Mouse (Mus musculus) MEL (cell line): ENCODE measurements around the gene Trpm8. TPM values are rescaled to one million over a fixed set of nuclear protein-coding genes. Genes with fewer than 3 reads are reported as not detected.

Experiments used
- DNase-seq: peaks from one replicate; pipeline ENCODE4 v3.0.0; 2011; ENCODE audit warnings: low read depth, low spot score
- H3K27ac ChIP-seq: 2 replicates; pipeline ENCODE4 v1.5.1; 2012; ENCODE audit warnings: low read depth, mild to moderate bottlenecking, control low read depth, low read length, moderate library complexity; ENCODE audit not compliant: control insufficient read depth
- H3K27me3 ChIP-seq, 2 experiments: fragments of 150-350 bp in 1 of 2; sonication (generic) in 1 of 2; 2 replicates each; pipeline ENCODE4 v1.6.1; 2012; ENCODE audit warnings: low read length in 2 of 2, mild to moderate bottlenecking in 2 of 2, improper control_type of control experiment in 1 of 2, moderate library complexity in 1 of 2; ENCODE audit not compliant: insufficient read depth in 2 of 2, control insufficient read depth in 1 of 2
- H3K36me3 ChIP-seq, 2 experiments: 2 replicates each; pipeline ENCODE4 v1.6.1; 2012 to 2014; ENCODE audit warnings: low read length in 2 of 2, improper control_type of control experiment in 1 of 2, inconsistent platforms in 1 of 2, mild to moderate bottlenecking in 1 of 2; ENCODE audit not compliant: insufficient read depth in 2 of 2, control insufficient read depth in 1 of 2
- H3K4me1 ChIP-seq, 2 experiments: fragments of 150-350 bp in 1 of 2; sonication (generic) in 1 of 2; 2 replicates each; pipeline ENCODE4 v1.6.1; 2012; ENCODE audit warnings: low read length in 2 of 2, improper control_type of control experiment in 1 of 2, mild to moderate bottlenecking in 1 of 2; ENCODE audit not compliant: insufficient read depth in 2 of 2, control insufficient read depth in 1 of 2
- H3K4me3 ChIP-seq, 2 experiments: fragments of 150-350 bp in 1 of 2; sonication (generic) in 1 of 2; 2 replicates each; pipeline ENCODE4 v1.5.1; 2012; ENCODE audit warnings: low read depth in 2 of 2, low read length in 2 of 2, mild to moderate bottlenecking in 2 of 2, moderate library complexity in 2 of 2, control low read depth in 1 of 2, improper control_type of control experiment in 1 of 2; ENCODE audit not compliant: control insufficient read depth in 1 of 2, insufficient read depth in 1 of 2
- H3K79me2 ChIP-seq: 2 replicates; pipeline ENCODE4 v1.6.1; 2012; ENCODE audit warnings: mild to moderate bottlenecking, low read length, moderate library complexity; ENCODE audit not compliant: control insufficient read depth, poor library complexity, insufficient read depth
- H3K9ac ChIP-seq: 2 replicates; pipeline ENCODE4 v1.6.1; 2012; ENCODE audit warnings: low read depth, mild to moderate bottlenecking, control low read depth, low read length, moderate library complexity; ENCODE audit not compliant: control insufficient read depth, poor library complexity, severe bottlenecking
- H3K9me3 ChIP-seq: fragments of 150-350 bp; sonication (generic); replicated peaks from 2 replicates; pipeline ENCODE4 v1.6.1; 2012; ENCODE audit warnings: mild to moderate bottlenecking, low read length, improper control_type of control experiment, moderate library complexity; ENCODE audit not compliant: insufficient read depth
- BHLHE40 ChIP-seq: IDR thresholded peaks from 2 replicates; pipeline ENCODE4 v1.6.1; 2012; ENCODE audit warnings: low read depth, mild to moderate bottlenecking, inconsistent platforms, low read length, improper control_type of control experiment, borderline replicate concordance
- CHD2 ChIP-seq: IDR thresholded peaks from 2 replicates; pipeline ENCODE4 v1.6.1; 2011; ENCODE audit warnings: low read length, improper control_type of control experiment
- CTCF ChIP-seq, 3 experiments: IDR thresholded peaks in 2 of 3; conservative IDR thresholded peaks in 1 of 3; 2 replicates each; pipeline ENCODE4 v1.5.1; 2011 to 2012; ENCODE audit warnings: low read length in 3 of 3, low read depth in 2 of 3, mild to moderate bottlenecking in 2 of 3, improper control_type of control experiment in 1 of 3, inconsistent platforms in 1 of 3, mixed read lengths in 1 of 3, moderate library complexity in 1 of 3; ENCODE audit not compliant: control insufficient read depth in 1 of 3, insufficient read depth in 1 of 3, poor library complexity in 1 of 3, severe bottlenecking in 1 of 3
- EP300 ChIP-seq, 2 experiments: IDR thresholded peaks; 2 replicates each; pipeline ENCODE4 v1.6.1; 2011; ENCODE audit warnings: improper control_type of control experiment in 2 of 2, low read length in 2 of 2, low read depth in 1 of 2, mild to moderate bottlenecking in 1 of 2
- ETS1 ChIP-seq: IDR thresholded peaks from 2 replicates; pipeline ENCODE4 v1.6.1; 2012; ENCODE audit warnings: low read depth, mild to moderate bottlenecking, inconsistent platforms, low read length, improper control_type of control experiment, moderate library complexity
- GABPA ChIP-seq: IDR thresholded peaks from 2 replicates; pipeline ENCODE4 v1.6.1; 2012; ENCODE audit warnings: low read depth, mild to moderate bottlenecking, inconsistent platforms, low read length, improper control_type of control experiment, moderate library complexity
- GATA1 ChIP-seq: IDR thresholded peaks from 2 replicates; pipeline ENCODE4 v1.6.1; 2011; ENCODE audit warnings: low read depth, low read length, improper control_type of control experiment
- HCFC1 ChIP-seq: IDR thresholded peaks from 2 replicates; pipeline ENCODE4 v1.6.1; 2012; ENCODE audit warnings: low read depth, mild to moderate bottlenecking, inconsistent platforms, low read length, improper control_type of control experiment, moderate library complexity
- JUND ChIP-seq: IDR thresholded peaks from 2 replicates; pipeline ENCODE4 v1.6.1; 2011; ENCODE audit warnings: low read depth, mild to moderate bottlenecking, improper control_type of control experiment, low read length
- KAT2A ChIP-seq: conservative IDR thresholded peaks from 2 replicates; pipeline ENCODE4 v1.6.1; 2012; ENCODE audit warnings: low read depth, low read length, improper control_type of control experiment, inconsistent platforms
- MEF2A ChIP-seq: IDR thresholded peaks from 2 replicates; pipeline ENCODE4 v1.6.1; 2014; ENCODE audit warnings: low read depth, mild to moderate bottlenecking, inconsistent platforms, low read length, improper control_type of control experiment; ENCODE audit not compliant: poor library complexity, insufficient replicate concordance, severe bottlenecking; ENCODE audit errors: extremely low read depth
- MXI1 ChIP-seq: IDR thresholded peaks from 2 replicates; pipeline ENCODE4 v1.6.1; 2011; ENCODE audit warnings: mild to moderate bottlenecking, low read depth, low read length, improper control_type of control experiment
- MYB ChIP-seq: IDR thresholded peaks from 2 replicates; pipeline ENCODE4 v1.6.1; 2011; ENCODE audit warnings: mild to moderate bottlenecking, low read depth, low read length, improper control_type of control experiment
- NRF1 ChIP-seq: IDR thresholded peaks from 2 replicates; pipeline ENCODE4 v1.6.1; 2014; ENCODE audit warnings: low read depth, mild to moderate bottlenecking, inconsistent platforms, low read length, improper control_type of control experiment, moderate library complexity; ENCODE audit not compliant: poor library complexity, insufficient read depth, severe bottlenecking
- POLR2A ChIP-seq, 2 experiments: IDR thresholded peaks; 2 replicates each; pipeline ENCODE4 v1.6.1; 2011 to 2012; ENCODE audit warnings: low read length in 2 of 2, mild to moderate bottlenecking in 2 of 2, control low read depth in 1 of 2, improper control_type of control experiment in 1 of 2, low read depth in 1 of 2, moderate library complexity in 1 of 2; ENCODE audit not compliant: control insufficient read depth in 1 of 2, insufficient read depth in 1 of 2, poor library complexity in 1 of 2
- POLR2AphosphoS2 ChIP-seq: IDR thresholded peaks from 2 replicates; pipeline ENCODE4 v1.6.1; 2011; ENCODE audit warnings: low read length, improper control_type of control experiment
- RCOR1 ChIP-seq: IDR thresholded peaks from 2 replicates; pipeline ENCODE4 v1.6.1; 2012; ENCODE audit warnings: low read depth, mild to moderate bottlenecking, inconsistent platforms, low read length, improper control_type of control experiment
- SIN3A ChIP-seq: IDR thresholded peaks from 2 replicates; pipeline ENCODE4 v1.6.1; 2012; ENCODE audit warnings: low read length, improper control_type of control experiment, inconsistent platforms
- SMC3 ChIP-seq: IDR thresholded peaks from 2 replicates; pipeline ENCODE4 v1.6.1; 2011; ENCODE audit warnings: low read depth, low read length, improper control_type of control experiment
- TBP ChIP-seq: IDR thresholded peaks from 2 replicates; pipeline ENCODE4 v1.8.0; 2011; ENCODE audit warnings: low read depth, low read length, improper control_type of control experiment
- TCF12 ChIP-seq: IDR thresholded peaks from 2 replicates; pipeline ENCODE4 v1.6.1; 2014; ENCODE audit warnings: low read depth, mild to moderate bottlenecking, inconsistent platforms, low read length, improper control_type of control experiment, moderate library complexity
- USF1 ChIP-seq: IDR thresholded peaks from 2 replicates; pipeline ENCODE4 v1.6.1; 2014; ENCODE audit warnings: low read depth, mild to moderate bottlenecking, inconsistent platforms, low read length, improper control_type of control experiment, moderate library complexity
- ZC3H11A ChIP-seq: IDR thresholded peaks from 2 replicates; pipeline ENCODE4 v1.6.1; 2012; ENCODE audit warnings: low read depth, mild to moderate bottlenecking, inconsistent platforms, low read length, improper control_type of control experiment
- ZNF384 ChIP-seq: IDR thresholded peaks from 2 replicates; pipeline ENCODE4 v1.6.1; 2012; ENCODE audit warnings: low read depth, mild to moderate bottlenecking, inconsistent platforms, low read length, improper control_type of control experiment
- polyA plus RNA-seq, 2 experiments: library from polyadenylated mRNA; stranded (reverse) in 1 of 2; unstranded in 1 of 2; fragments of >175 nt in 1 of 2; fragments of >200 nt in 1 of 2; gene quantifications; 2 replicates each; pipeline versions ENCODE4 v1.2.1 to v1.2.4; 2012; ENCODE audit warnings: low replicate concordance in 2 of 2, low read depth in 1 of 2; ENCODE audit not compliant: insufficient read length in 2 of 2, insufficient read depth in 1 of 2, missing spikeins in 1 of 2
- total RNA-seq: library from RNA; depleted of rRNA; stranded (reverse); fragments of 300-350 nt; gene quantifications from 2 replicates; pipeline ENCODE4 v1.2.3, GENCODE M21; 2012

Gene Trpm8
- total and polyA plus RNA-seq, 3 experiments, result not detected

DNA sequence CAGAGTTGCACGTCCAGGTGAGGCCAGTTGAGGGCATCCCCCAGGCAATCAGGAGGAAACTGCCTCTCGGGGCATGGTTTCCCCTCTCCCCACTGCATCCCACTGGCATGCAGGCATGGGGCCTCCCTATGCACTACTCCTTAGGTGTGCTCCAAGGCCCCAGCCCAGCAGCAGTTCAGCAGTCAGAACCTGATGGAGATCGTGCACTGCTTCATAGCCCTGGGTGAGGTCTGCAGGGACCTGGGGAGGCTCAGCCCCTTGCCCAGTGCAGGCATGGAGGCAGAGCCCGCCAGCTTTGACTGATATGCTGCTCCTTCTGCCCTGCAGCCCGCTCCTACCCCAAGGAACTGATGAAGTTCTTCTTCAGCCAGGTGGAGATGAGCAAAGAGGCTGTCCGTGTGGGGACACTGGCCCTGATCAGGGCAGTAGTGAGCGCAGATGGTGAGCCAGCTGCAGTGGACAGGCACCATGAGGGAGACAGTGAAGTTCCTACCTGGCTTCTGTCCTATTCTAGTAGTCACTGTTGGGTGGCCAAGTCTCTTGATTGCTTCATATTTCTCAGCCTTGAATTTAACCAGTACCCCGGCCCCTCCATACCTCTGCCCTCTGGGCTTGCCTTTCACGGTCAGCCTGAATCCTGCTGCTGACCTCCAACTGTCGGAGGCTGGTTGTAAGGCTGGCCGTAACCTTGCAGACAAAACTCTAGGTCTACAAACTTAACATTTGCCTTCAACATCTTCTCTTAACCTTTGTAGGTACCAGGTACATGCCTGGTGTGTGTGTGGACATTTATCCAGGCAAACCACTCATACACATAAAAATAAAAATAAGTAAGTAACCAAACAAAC is 42.2 kb upstream of the Trpm8 start:
- DNase-seq, result no peak
- TF ChIP-seq EP300 (IDR thresholded peaks at IDR 0.05; ENCODE audit: low read depth in 1 of 2, low read length in 2 of 2) (no peak), TBP (no peak), POLR2AphosphoS2 (no peak), KAT2A (no peak), MXI1 (no peak), SIN3A (no peak), CTCF (IDR thresholded peaks at IDR 0.05 in 2 of 3, conservative IDR thresholded peaks at IDR 0.05 in 1 of 3; ENCODE audit: control insufficient read depth in 1 of 3, insufficient read depth in 1 of 3, low read depth in 2 of 3, low read length in 3 of 3, poor library complexity in 1 of 3, severe bottlenecking in 1 of 3) (no peak), JUND (no peak), RCOR1 (no peak), ZNF384 (no peak), SMC3 (no peak), ETS1 (no peak), HCFC1 (no peak), ZC3H11A (no peak)
- Histone ChIP-seq H3K79me2 (no peaks in the 10 kb centered on the region), H3K9me3 (no peaks in the 10 kb centered on the region), H3K9ac (no peak overlapping the region), H3K27ac (no peak overlapping the region), H3K36me3 (no peaks in the 10 kb centered on the region), H3K4me3 (no peak overlapping the region), H3K4me1 (no peaks in the 10 kb centered on the region), H3K27me3 (no peaks in the 10 kb centered on the region)

DNA sequence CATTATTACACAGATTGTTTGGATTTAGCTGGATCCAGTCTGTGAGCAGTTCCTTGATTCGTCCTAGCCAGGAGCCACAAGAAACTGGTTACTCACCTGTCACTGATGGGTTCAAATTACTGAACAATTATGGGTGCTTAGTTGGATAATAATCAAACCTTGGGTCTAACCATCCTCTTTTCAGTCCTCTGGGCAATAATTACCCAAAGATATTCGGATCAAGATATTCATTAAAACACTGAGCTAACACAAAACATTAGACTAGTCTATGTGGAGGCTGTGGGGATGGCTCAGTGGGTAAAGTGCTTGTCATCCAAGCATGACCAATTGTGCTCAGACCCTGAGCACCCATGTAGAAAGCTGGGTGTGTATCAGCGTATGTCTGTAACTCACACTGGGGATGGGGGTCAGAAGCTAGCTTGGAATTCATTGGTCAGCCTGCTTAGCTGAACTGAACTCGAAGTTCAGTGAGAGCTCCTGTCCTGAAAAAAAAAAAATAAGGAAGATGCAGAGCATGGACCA is 41.5 kb upstream of the Trpm8 start:
- no peaks in the 10 kb centered on the region for H3K9me3 ChIP-seq
- H3K9ac ChIP-seq, result no peak overlapping the region
- H3K27ac ChIP-seq, result no peak overlapping the region
- no peaks in the 10 kb centered on the region for H3K4me1 ChIP-seq
- H3K27me3 ChIP-seq, result no peaks in the 10 kb centered on the region
- no peak for TF ChIP-seq MXI1
- TF ChIP-seq SMC3, result no peak
- no peak for TF ChIP-seq TCF12
- no peak for TF ChIP-seq MYB
- TF ChIP-seq MEF2A, result no peak
- TF ChIP-seq BHLHE40, result no peak
- no peak for TF ChIP-seq USF1
- no peak for TF ChIP-seq ETS1
- no peak for TF ChIP-seq POLR2A (IDR thresholded peaks at IDR 0.05; ENCODE audit: control insufficient read depth in 1 of 2, insufficient read depth in 1 of 2, low read depth in 1 of 2, low read length in 2 of 2, poor library complexity in 1 of 2)
- TF ChIP-seq NRF1, result no peak
- no peak for TF ChIP-seq GATA1
- no peak for TF ChIP-seq CHD2
- no peak for TF ChIP-seq GABPA
- no peaks in the 10 kb centered on the region for H3K36me3 ChIP-seq
- no peak for DNase-seq
- no peak overlapping the region for H3K4me3 ChIP-seq
- H3K79me2 ChIP-seq, result no peaks in the 10 kb centered on the region
